9 mouse cellular contexts compared by ENCODE assay signal in genomic region chr14:27058535-27059223, GRCm38 (mm10). TPM values are rescaled to one million over a fixed set of nuclear protein-coding genes. Genes with fewer than 3 reads are reported as not detected.
A peak's percentile ranks its signal among the peaks of the same experiment; 100 is the strongest.
DNase-seq lines count a peak whose midpoint lies in the region; ATAC-seq lines count a peak whose summit lies in the region.
"Had no signal": no experiment of that assay in that cellular context is flagged by ENCODE, and none has a peak within 500 bp of the region (broad histone marks: within the 10 kb centered on the region; RNA-seq: fewer than 3 reads in every experiment).

No protein-coding gene starts in this region.

- peaks cover 51% of the 10 kb centered on the region for H3K4me1 ChIP-seq in heart, embryonic 10.5 days
- H3K4me1 ChIP-seq in lung, embryonic 15.5 days = peaks cover 19% of the 10 kb centered on the region
- H3K4me1 ChIP-seq in stomach, embryonic 16.5 days (ENCODE audit: control insufficient read depth, insufficient read depth, low read length) = peaks cover 21% of the 10 kb centered on the region

- DNase-seq in heart, embryonic 10.5 days (ENCODE audit: low spot score) = no peak
- DNase-seq in heart, adult 11 months = no peak
- DNase-seq in lung, postnatal 14 days = no peak
- peak; percentile 46 for DNase-seq in kidney, postnatal 10 days
- no peak for DNase-seq in right cerebral cortex, postnatal 14 days
- no peak for DNase-seq in adrenal gland, postnatal 4 days (ENCODE audit: low spot score in 2 of 2)
- DNase-seq: right cerebral cortex, adult 18-20 months had no signal

- no peaks in the 10 kb centered on the region for H3K27me3 ChIP-seq in heart, embryonic 10.5 days (ENCODE audit: insufficient read depth, poor library complexity, severe bottlenecking)
- no peaks in the 10 kb centered on the region for H3K27me3 ChIP-seq in lung, embryonic 15.5 days
- H3K27me3 ChIP-seq in stomach, embryonic 16.5 days (ENCODE audit: control insufficient read depth, insufficient read depth, low read length) = no peaks in the 10 kb centered on the region

- no peaks in the 10 kb centered on the region for H3K36me3 ChIP-seq in heart, embryonic 10.5 days
- H3K36me3 ChIP-seq in lung, embryonic 15.5 days = no peaks in the 10 kb centered on the region
- no peaks in the 10 kb centered on the region for H3K36me3 ChIP-seq in stomach, embryonic 16.5 days (ENCODE audit: control insufficient read depth, insufficient read depth, low read length)

- H3K4me2 ChIP-seq in lung, embryonic 15.5 days = peak overlapping the region; percentile 20
- peak overlapping the region; percentile 1 for H3K4me2 ChIP-seq in stomach, embryonic 16.5 days (ENCODE audit: low read depth, low read length)

- WGBS in heart, embryonic 10.5 days = 13% methylated on average over 13 of the region's 13 CpGs
- 4% methylated on average over 13 of the region's 13 CpGs for WGBS in lung, embryonic 15.5 days
- 8% methylated on average over 13 of the region's 13 CpGs for WGBS in stomach, embryonic 16.5 days

- 0 out of 2 replicates have a peak overlapping the region, but pooled peaks have one; percentile 62 for H3K27ac ChIP-seq in heart, embryonic 10.5 days
- peak overlapping the region; percentile 41; the same call in 1 of the 2 replicates for H3K27ac ChIP-seq in lung, embryonic 15.5 days
- H3K27ac ChIP-seq in stomach, embryonic 16.5 days (ENCODE audit: low read length) = peak overlapping the region; percentile 63; the same call in 1 of the 2 replicates

- H3K9ac ChIP-seq in lung, embryonic 15.5 days = no peak overlapping the region
- H3K9ac ChIP-seq in stomach, embryonic 16.5 days (ENCODE audit: low read length) = no peak overlapping the region

- peak overlapping the region; percentile 31 for H3K4me3 ChIP-seq in heart, embryonic 10.5 days
- H3K4me3 ChIP-seq in lung, embryonic 15.5 days = no peak overlapping the region
- H3K4me3 ChIP-seq in stomach, embryonic 16.5 days (replicated peaks; ENCODE audit: low read length) = no peak overlapping the region

- ATAC-seq in lung, embryonic 15.5 days (ENCODE audit: borderline replicate concordance, extremely low read depth, low FRiP score, low TSS enrichment) = peak; percentile 27; the same call in 1 of the 2 replicates
- ATAC-seq in stomach, embryonic 16.5 days (ENCODE audit: insufficient read depth, low FRiP score) = peak; percentile 74; the same call in 1 of the 2 replicates

- no peaks in the 10 kb centered on the region for H3K9me3 ChIP-seq in heart, embryonic 10.5 days
- no peaks in the 10 kb centered on the region for H3K9me3 ChIP-seq in lung, embryonic 15.5 days
- no peaks in the 10 kb centered on the region for H3K9me3 ChIP-seq in stomach, embryonic 16.5 days (replicated peaks; ENCODE audit: control insufficient read depth, low read length)

RNA-seq across cellular contexts. Expression of gene Il17rd, which starts 19.9 kb away (rescaled TPM):
- polyA plus RNA-seq in heart, embryonic 10.5 days (2016; fragmentation: Nextera tagmentation; extraction: Ambion mirVana) = 2.6 and 3.0 TPM in 2 replicates
- polyA plus RNA-seq in lung, embryonic 15.5 days (2015; fragmentation: Nextera tagmentation; extraction: Ambion mirVana) = 2.0 and 2.4 TPM in 2 replicates
- 2.5 and 2.7 TPM in 2 replicates for polyA plus RNA-seq in stomach, embryonic 16.5 days (2015; fragmentation: Nextera tagmentation; extraction: Ambion mirVana)
- 10 to 100 TPM in 1 of 2 experiments, 1 to 10 TPM in 1; 7.1 to 10.1 TPM for total RNA-seq in adrenal gland, postnatal 4 days (2021)

RNA-seq across cellular contexts. Expression of gene Arhgef3, which starts 56.0 kb away (rescaled TPM):
- 8.6 and 13.0 TPM in 2 replicates for polyA plus RNA-seq in heart, embryonic 10.5 days (2016; fragmentation: Nextera tagmentation; extraction: Ambion mirVana)
- polyA plus RNA-seq in lung, embryonic 15.5 days (2015; fragmentation: Nextera tagmentation; extraction: Ambion mirVana) = 9.2 and 10.9 TPM in 2 replicates
- 20.9 and 22.8 TPM in 2 replicates for polyA plus RNA-seq in stomach, embryonic 16.5 days (2015; fragmentation: Nextera tagmentation; extraction: Ambion mirVana)
- total RNA-seq in adrenal gland, postnatal 4 days (2021) = 10 to 100 TPM; 55.8 to 56.3 TPM
